Mouse (Mus musculus) heart, postnatal 14 days (tissue): ENCODE data around the gene Btnl10. TPM values are rescaled to one million over a fixed set of nuclear protein-coding genes. Genes with fewer than 3 reads are reported as not detected.

Source experiments
- DNase-seq, 2 experiments: peaks; one replicate each; pipeline ENCODE4 v3.0.0; 2021 to 2022
- intact Hi-C: fragments of 180-260 bp; cut with DNase I; formaldehyde crosslinking; loops from one replicate; pipeline ENCODE4 v1.15.1; 2025
- total RNA-seq, 2 experiments: library from RNA; stranded (reverse); gene quantifications; 2 replicates each; pipeline ENCODE4 v1.2.3; 2021

Gene Btnl10
- total RNA-seq, 2 experiments from 2014 or later: not detected

- intact Hi-C loops: loop anchor here (5.0 to 10.0 kb wide), 2 partner anchors 226 to 269 kb away; partner anchors contain the start of genes Arf1 and Gjc2
- no peak for DNase-seq
Observed at GRCm38 (mm10) chr11:58955868-58956257, 38.2 kb downstream of the Btnl10 start.

GRCm38 (mm10) chr11:58957226-58957914 lies 39.7 kb downstream of the Btnl10 start:
- intact Hi-C loops: loop anchor here (5.0 to 10.0 kb wide), 2 partner anchors 225 to 267 kb away; partner anchors contain the start of genes Arf1 and Gjc2
- no peak for DNase-seq

DNA sequence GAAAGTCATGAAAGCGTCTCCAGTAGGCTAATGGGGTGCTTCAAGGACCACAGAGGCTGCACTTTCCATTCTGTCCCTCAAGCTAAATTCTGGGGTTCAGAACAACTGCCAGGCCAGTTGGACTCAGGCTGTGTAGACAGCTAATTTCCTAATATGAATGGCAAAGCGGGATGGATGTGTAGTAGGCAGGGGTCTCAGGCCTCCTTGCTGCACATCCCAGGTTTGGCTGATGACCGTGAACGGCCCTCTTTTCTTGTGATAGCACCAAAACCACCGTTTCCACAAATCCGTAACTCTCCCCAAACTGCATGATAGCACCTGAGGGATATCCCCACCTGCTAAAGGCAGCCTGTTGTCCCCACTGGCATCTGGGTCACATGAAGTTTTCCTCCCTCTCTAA lies 40.8 kb downstream of the Btnl10 start:
- intact Hi-C loops: loop anchor here (5.0 to 10.0 kb wide), 2 partner anchors 224 to 266 kb away; partner anchors contain the start of genes Arf1 and Gjc2
- DNase-seq: no peak

- intact Hi-C loops: loop anchor here (5.0 to 10.0 kb wide), 2 partner anchors 223 to 265 kb away; partner anchors contain the start of genes Arf1 and Gjc2
- no peak for DNase-seq
Observed at GRCm38 (mm10) chr11:58959186-58959825, 41.6 kb downstream of the Btnl10 start.

- intact Hi-C loops: loop anchor here (5.0 to 10.0 kb wide), 2 partner anchors 222 to 265 kb away; partner anchors contain the start of genes Arf1 and Gjc2
- peak; percentile 71 to 76 for DNase-seq
Observed at GRCm38 (mm10) chr11:58959921-58960465, 42.3 kb downstream of the Btnl10 start.

GRCm38 (mm10) chr11:58961364-58962177 lies 43.9 kb downstream of the Btnl10 start:
- DNase-seq: no peak
- intact Hi-C loops: no loop called here

- DNase-seq: peak in 1 of 2 experiments; percentile 39
- intact Hi-C loops: no loop called here
Observed at GRCm38 (mm10) chr11:58963543-58963942, 45.8 kb downstream of the Btnl10 start.

- intact Hi-C loops: no loop called here
- no peak for DNase-seq
Observed at GRCm38 (mm10) chr11:58964216-58964615, 46.5 kb downstream of the Btnl10 start.

GRCm38 (mm10) chr11:58965001-58965760 lies 47.5 kb downstream of the Btnl10 start:
- intact Hi-C loops: no loop called here
- no peak for DNase-seq

DNA sequence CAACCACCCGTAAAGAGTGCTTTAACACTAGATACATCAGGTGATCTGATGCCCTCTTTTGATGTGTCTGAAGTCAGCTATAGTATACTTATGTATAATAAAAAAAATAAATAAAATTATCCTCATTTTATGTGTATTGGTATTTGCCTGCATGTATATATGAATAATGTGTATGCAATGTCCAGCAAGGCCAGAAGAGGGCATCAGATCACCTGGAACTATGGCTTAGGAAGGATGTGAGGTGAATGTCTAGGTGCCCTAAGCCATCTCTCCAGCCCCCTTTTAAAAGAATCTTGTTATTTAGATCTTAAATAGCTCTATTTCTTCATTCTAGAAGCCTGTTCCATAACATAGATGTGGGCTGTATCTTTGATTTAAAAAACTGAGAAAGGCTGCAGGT lies 49.6 kb downstream of the Btnl10 start:
- peak in 1 of 2 experiments; percentile 57 for DNase-seq
- intact Hi-C loops: no loop called here

GRCm38 (mm10) chr11:58968551-58968950 lies 50.8 kb downstream of the Btnl10 start:
- intact Hi-C loops: no loop called here
- no peak for DNase-seq

DNA sequence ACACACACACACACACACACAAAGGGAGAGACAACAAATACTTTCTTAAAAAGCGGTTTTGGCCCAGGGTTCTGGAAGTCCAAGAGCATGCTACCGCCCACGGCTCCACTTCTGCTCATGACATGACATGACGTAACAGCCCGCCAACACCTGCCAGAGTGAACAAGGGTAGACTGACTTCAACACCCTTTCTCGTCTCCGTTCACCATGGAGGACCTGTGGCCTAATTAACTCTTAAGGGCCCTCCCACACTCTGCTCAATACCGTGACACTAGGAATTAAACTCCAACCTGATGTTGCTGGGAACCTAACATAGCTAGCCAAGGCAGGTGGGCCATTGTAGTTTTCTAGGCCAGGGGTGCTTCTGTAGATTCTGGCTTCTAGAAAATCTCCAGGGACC lies 51.3 kb downstream of the Btnl10 start:
- intact Hi-C loops: no loop called here

GRCm38 (mm10) chr11:58969659-58970058 lies 52.0 kb downstream of the Btnl10 start:
- intact Hi-C loops: loop anchor here (5.0 kb wide), 1 partner anchor 43 kb away; no protein-coding TSS in a partner anchor
- no peak for DNase-seq

More for the DNA sequence above, 51.3 kb downstream of the Btnl10 start:
- no peak for DNase-seq

GRCm38 (mm10) chr11:58970831-58971530 lies 53.3 kb downstream of the Btnl10 start:
- intact Hi-C loops: loop anchor here (5.0 kb wide), 1 partner anchor 41 kb away; no protein-coding TSS in a partner anchor
- no peak for DNase-seq

DNA sequence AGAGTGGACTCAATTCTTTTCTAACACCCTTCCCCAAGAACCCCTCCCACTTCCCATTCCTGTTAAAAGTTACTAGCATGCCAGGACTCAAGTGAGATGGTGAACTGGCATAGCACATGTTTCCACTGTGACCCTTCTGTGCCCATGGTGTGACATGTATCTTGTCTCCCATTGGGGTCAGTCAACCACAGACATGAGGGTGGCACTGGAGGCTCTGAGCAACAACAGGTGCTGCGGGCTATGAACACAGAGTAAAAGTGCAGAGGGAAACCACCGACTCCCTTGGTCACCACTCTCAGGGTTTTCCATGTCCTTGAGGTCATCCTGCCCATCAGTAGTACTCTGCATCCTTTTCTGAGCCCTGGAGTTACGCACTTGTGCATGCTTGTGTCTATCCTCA lies 54.1 kb downstream of the Btnl10 start:
- intact Hi-C loops: loop anchor here (5.0 kb wide), 1 partner anchor 41 kb away; no protein-coding TSS in a partner anchor
- DNase-seq: no peak

GRCm38 (mm10) chr11:58974414-58974813 lies 56.7 kb downstream of the Btnl10 start:
- intact Hi-C loops: loop anchor here (5.0 kb wide), 1 partner anchor 38 kb away; no protein-coding TSS in a partner anchor
- DNase-seq: no peak
